Mouse (Mus musculus): Measurements from ENCODE around the gene Ctsd. TPM values are rescaled to one million over a fixed set of nuclear protein-coding genes. Genes with fewer than 3 reads are reported as not detected.

Gene Ctsd
- polyA plus RNA-seq, 1 experiment, result 992 TPM

- H3K27ac ChIP-seq (ENCODE audit: control insufficient read depth, insufficient read depth, low read length), result no peak overlapping the region
- H3K4me3 ChIP-seq (ENCODE audit: control insufficient read depth, insufficient read depth, low read length), result no peak overlapping the region
- H3K4me1 ChIP-seq (replicated peaks; ENCODE audit: control insufficient read depth, insufficient read depth, low read length), result peaks cover 37% of the 10 kb centered on the region
- 84% methylated on average over 9 of the region's 9 CpGs for WGBS
- TF ChIP-seq CTCF (IDR thresholded peaks at IDR 0.05; ENCODE audit: borderline replicate concordance, control insufficient read depth, extremely low read depth, insufficient read depth, low read length, poor library complexity) (no peak), POLR2A (IDR thresholded peaks at IDR 0.05; ENCODE audit: control insufficient read depth, extremely low read depth, insufficient read depth, low read length, poor library complexity) (no peak)
- H3K27me3 ChIP-seq (ENCODE audit: control insufficient read depth, insufficient read depth, low read length), result no peaks in the 10 kb centered on the region
- H3K36me3 ChIP-seq (ENCODE audit: control insufficient read depth, insufficient read depth, low read length), result no peaks in the 10 kb centered on the region
- DNase-seq, result no peak
These were observed 38.4 kb downstream of the Ctsd start for GRCm38 (mm10) chr7:142349308-142349961.

- H3K36me3 ChIP-seq (ENCODE audit: control insufficient read depth, insufficient read depth, low read length), result no peaks in the 10 kb centered on the region
- H3K27ac ChIP-seq (ENCODE audit: control insufficient read depth, insufficient read depth, low read length), result no peak overlapping the region
- no peaks in the 10 kb centered on the region for H3K27me3 ChIP-seq (ENCODE audit: control insufficient read depth, insufficient read depth, low read length)
- no peak overlapping the region for H3K4me3 ChIP-seq (ENCODE audit: control insufficient read depth, insufficient read depth, low read length)
- H3K4me1 ChIP-seq (replicated peaks; ENCODE audit: control insufficient read depth, insufficient read depth, low read length), result peaks cover 29% of the 10 kb centered on the region
- DNase-seq, result no peak
- TF ChIP-seq CTCF (IDR thresholded peaks at IDR 0.05; ENCODE audit: borderline replicate concordance, control insufficient read depth, extremely low read depth, insufficient read depth, low read length, poor library complexity) (no peak), POLR2A (IDR thresholded peaks at IDR 0.05; ENCODE audit: control insufficient read depth, extremely low read depth, insufficient read depth, low read length, poor library complexity) (no peak)
- 84% methylated on average over 4 of the region's 4 CpGs for WGBS
These were observed 40.3 kb downstream of the Ctsd start for GRCm38 (mm10) chr7:142347542-142347941.

GRCm38 (mm10) chr7:142342247-142342640 is 45.6 kb downstream of the Ctsd start:
- 62% methylated on average over 3 of the region's 3 CpGs for WGBS
- peaks cover 33% of the 10 kb centered on the region for H3K4me1 ChIP-seq (replicated peaks; ENCODE audit: control insufficient read depth, insufficient read depth, low read length)
- DNase-seq, result no peak

GRCm38 (mm10) chr7:142341564-142342246 is 46.1 kb downstream of the Ctsd start:
- no peaks in the 10 kb centered on the region for H3K27me3 ChIP-seq (ENCODE audit: control insufficient read depth, insufficient read depth, low read length)
- no peaks in the 10 kb centered on the region for H3K36me3 ChIP-seq (ENCODE audit: control insufficient read depth, insufficient read depth, low read length)
- 48% methylated on average over 10 of the region's 10 CpGs for WGBS
- TF ChIP-seq POLR2A (IDR thresholded peaks at IDR 0.05; ENCODE audit: control insufficient read depth, extremely low read depth, insufficient read depth, low read length, poor library complexity) (no peak), CTCF (IDR thresholded peaks at IDR 0.05; ENCODE audit: borderline replicate concordance, control insufficient read depth, extremely low read depth, insufficient read depth, low read length, poor library complexity) (no peak)
- no peak overlapping the region for H3K4me3 ChIP-seq (ENCODE audit: control insufficient read depth, insufficient read depth, low read length)
- peak overlapping the region; percentile 96 for H3K27ac ChIP-seq (ENCODE audit: control insufficient read depth, insufficient read depth, low read length)
- DNase-seq, result peak; percentile 61
- H3K4me1 ChIP-seq (replicated peaks; ENCODE audit: control insufficient read depth, insufficient read depth, low read length), result peaks cover 37% of the 10 kb centered on the region

More at GRCm38 (mm10) chr7:142342247-142342640, 45.6 kb downstream of the Ctsd start:
- Histone ChIP-seq H3K27ac (ENCODE audit: control insufficient read depth, insufficient read depth, low read length) (peak overlapping the region; percentile 96), H3K4me3 (ENCODE audit: control insufficient read depth, insufficient read depth, low read length) (no peak overlapping the region), H3K36me3 (ENCODE audit: control insufficient read depth, insufficient read depth, low read length) (no peaks in the 10 kb centered on the region), H3K27me3 (ENCODE audit: control insufficient read depth, insufficient read depth, low read length) (no peaks in the 10 kb centered on the region)
- no peak for TF ChIP-seq CTCF (IDR thresholded peaks at IDR 0.05; ENCODE audit: borderline replicate concordance, control insufficient read depth, extremely low read depth, insufficient read depth, low read length, poor library complexity)

GRCm38 (mm10) chr7:142340269-142340970 is 47.4 kb downstream of the Ctsd start:
- Histone ChIP-seq H3K27me3 (ENCODE audit: control insufficient read depth, insufficient read depth, low read length) (no peaks in the 10 kb centered on the region), H3K27ac (ENCODE audit: control insufficient read depth, insufficient read depth, low read length) (peak overlapping the region; percentile 96), H3K4me1 (replicated peaks; ENCODE audit: control insufficient read depth, insufficient read depth, low read length) (peaks cover 35% of the 10 kb centered on the region), H3K36me3 (ENCODE audit: control insufficient read depth, insufficient read depth, low read length) (no peaks in the 10 kb centered on the region), H3K4me3 (ENCODE audit: control insufficient read depth, insufficient read depth, low read length) (no peak overlapping the region)
- TF ChIP-seq CTCF (IDR thresholded peaks at IDR 0.05; ENCODE audit: borderline replicate concordance, control insufficient read depth, extremely low read depth, insufficient read depth, low read length, poor library complexity) (peak; percentile 72; the same call in 1 of the 2 replicates), POLR2A (IDR thresholded peaks at IDR 0.05; ENCODE audit: control insufficient read depth, extremely low read depth, insufficient read depth, low read length, poor library complexity) (no peak)
- WGBS, result 32% methylated on average over 10 of the region's 10 CpGs
- DNase-seq, result peak; percentile 65

GRCm38 (mm10) chr7:142335151-142335550 is 52.7 kb downstream of the Ctsd start:
- TF ChIP-seq CTCF (IDR thresholded peaks at IDR 0.05; ENCODE audit: borderline replicate concordance, control insufficient read depth, extremely low read depth, insufficient read depth, low read length, poor library complexity), result no peak
- no peak for TF ChIP-seq POLR2A (IDR thresholded peaks at IDR 0.05; ENCODE audit: control insufficient read depth, extremely low read depth, insufficient read depth, low read length, poor library complexity)
- DNase-seq, result no peak
- no peak overlapping the region for H3K27ac ChIP-seq (ENCODE audit: control insufficient read depth, insufficient read depth, low read length)
- H3K4me3 ChIP-seq (ENCODE audit: control insufficient read depth, insufficient read depth, low read length), result no peak overlapping the region
- H3K4me1 ChIP-seq (replicated peaks; ENCODE audit: control insufficient read depth, insufficient read depth, low read length), result peaks cover 24% of the 10 kb centered on the region
- no peaks in the 10 kb centered on the region for H3K27me3 ChIP-seq (ENCODE audit: control insufficient read depth, insufficient read depth, low read length)
- H3K36me3 ChIP-seq (ENCODE audit: control insufficient read depth, insufficient read depth, low read length), result no peaks in the 10 kb centered on the region
- WGBS, result 96% methylated on average over 8 of the region's 8 CpGs
